Mouse (Mus musculus): Measurements from ENCODE around the gene Tmem135. TPM values are rescaled to one million over a fixed set of nuclear protein-coding genes. Genes with fewer than 3 reads are reported as not detected.
"Not testable (repeated sequence)": the region's sequence is repeated elsewhere in the genome, so short reads cannot be mapped to it uniquely, and the experiment has no call there.

The Tmem135 gene
- polyA plus RNA-seq, 1 experiment from 2014 or later: 14.9 TPM

GRCm38 (mm10) chr7:89282664-89283063 is 121.4 kb downstream of the Tmem135 start:
- Histone ChIP-seq H3K27ac (no peak overlapping the region), H3K27me3 (ENCODE audit: insufficient read depth, poor library complexity, severe bottlenecking) (no peaks in the 10 kb centered on the region), H3K9me3 (peaks cover 2% of the 10 kb centered on the region; the same call in 1 of the 2 replicates), H3K36me3 (peaks cover 3% of the 10 kb centered on the region), H3K4me3 (no peak overlapping the region), H3K4me1 (replicated peaks) (no peaks in the 10 kb centered on the region)
- WGBS: 93% methylated on average over 7 of the region's 7 CpGs
- DNase-seq (ENCODE audit: low spot score): no peak

DNA sequence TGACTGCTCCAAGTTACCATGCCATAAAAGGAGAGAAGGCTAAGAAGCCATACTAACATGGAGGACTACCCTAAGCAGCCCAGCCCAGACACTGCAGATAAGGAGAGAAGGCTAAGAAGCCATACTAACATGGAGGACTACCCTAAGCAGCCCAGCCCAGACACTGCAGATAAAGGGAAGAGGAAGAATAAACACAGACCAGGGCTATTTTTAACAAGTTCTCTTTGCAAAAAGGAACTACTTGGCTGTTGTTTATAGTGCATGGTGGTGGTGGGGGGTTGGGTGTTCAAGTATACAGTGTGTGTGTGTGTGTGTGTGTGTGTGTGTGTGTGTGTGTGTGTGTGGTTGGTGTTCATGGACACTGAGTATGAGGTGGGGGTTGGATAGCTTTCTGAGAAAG is 133.6 kb downstream of the Tmem135 start:
- H3K4me1 ChIP-seq (replicated peaks); H3K27me3 ChIP-seq (ENCODE audit: insufficient read depth, poor library complexity, severe bottlenecking); H3K9me3 ChIP-seq; DNase-seq (ENCODE audit: low spot score); H3K27ac ChIP-seq; H3K4me3 ChIP-seq; H3K36me3 ChIP-seq: not testable (repeated sequence)

DNA sequence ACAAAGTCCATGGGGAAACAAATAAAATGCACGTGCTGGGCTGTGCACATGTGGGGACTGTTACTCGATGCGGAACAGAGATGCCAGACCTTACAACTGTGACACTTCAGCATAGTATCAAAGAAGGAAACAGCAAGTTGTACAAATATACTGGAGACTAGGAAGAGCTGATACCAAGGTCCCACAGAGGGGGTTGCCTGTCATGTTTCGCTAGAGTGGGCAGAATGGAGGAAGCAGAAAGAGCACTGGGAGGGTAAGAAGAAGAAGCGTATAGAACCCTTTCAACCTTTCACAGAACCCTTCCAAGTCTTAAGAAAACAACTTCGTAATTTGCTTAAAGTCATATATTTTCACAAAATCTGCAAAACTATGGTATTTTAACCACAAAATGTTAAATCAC is 134.2 kb downstream of the Tmem135 start:
- DNase-seq (ENCODE audit: low spot score): no peak
- H3K9me3 ChIP-seq: peaks cover 4% of the 10 kb centered on the region; the same call in 1 of the 2 replicates
- H3K4me1 ChIP-seq (replicated peaks): no peaks in the 10 kb centered on the region
- H3K36me3 ChIP-seq: peaks cover 9% of the 10 kb centered on the region
- 91% methylated on average over 6 of the region's 6 CpGs for WGBS
- H3K27ac ChIP-seq: no peak overlapping the region
- no peak overlapping the region for H3K4me3 ChIP-seq
- no peaks in the 10 kb centered on the region for H3K27me3 ChIP-seq (ENCODE audit: insufficient read depth, poor library complexity, severe bottlenecking)

DNA sequence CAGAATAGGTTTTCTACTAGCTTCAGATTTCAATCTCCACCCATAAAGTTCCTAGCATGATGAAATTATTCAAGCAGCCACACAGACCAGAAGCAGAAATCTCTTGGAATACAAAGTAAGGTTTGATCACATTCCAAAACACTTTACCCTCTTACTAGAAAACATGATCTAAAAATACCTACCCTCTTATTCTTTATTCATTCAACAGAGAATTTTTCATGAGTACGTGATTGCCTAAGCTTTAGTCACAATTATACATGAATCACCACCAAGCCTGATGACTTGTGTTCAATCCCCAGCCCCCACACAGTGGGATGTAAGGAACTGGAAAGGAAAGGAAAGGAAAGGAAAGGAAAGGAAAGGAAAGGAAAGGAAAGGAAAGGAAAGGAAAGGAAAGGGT is 136.5 kb downstream of the Tmem135 start:
- DNase-seq (ENCODE audit: low spot score): no peak
- Histone ChIP-seq H3K36me3 (peaks cover 1% of the 10 kb centered on the region), H3K9me3 (peaks cover 1% of the 10 kb centered on the region; the same call in 1 of the 2 replicates), H3K4me3 (no peak overlapping the region), H3K4me1 (replicated peaks) (no peaks in the 10 kb centered on the region), H3K27ac (no peak overlapping the region), H3K27me3 (ENCODE audit: insufficient read depth, poor library complexity, severe bottlenecking) (no peaks in the 10 kb centered on the region)
- 95% methylated on average over 1 of the region's 1 CpGs for WGBS

DNA sequence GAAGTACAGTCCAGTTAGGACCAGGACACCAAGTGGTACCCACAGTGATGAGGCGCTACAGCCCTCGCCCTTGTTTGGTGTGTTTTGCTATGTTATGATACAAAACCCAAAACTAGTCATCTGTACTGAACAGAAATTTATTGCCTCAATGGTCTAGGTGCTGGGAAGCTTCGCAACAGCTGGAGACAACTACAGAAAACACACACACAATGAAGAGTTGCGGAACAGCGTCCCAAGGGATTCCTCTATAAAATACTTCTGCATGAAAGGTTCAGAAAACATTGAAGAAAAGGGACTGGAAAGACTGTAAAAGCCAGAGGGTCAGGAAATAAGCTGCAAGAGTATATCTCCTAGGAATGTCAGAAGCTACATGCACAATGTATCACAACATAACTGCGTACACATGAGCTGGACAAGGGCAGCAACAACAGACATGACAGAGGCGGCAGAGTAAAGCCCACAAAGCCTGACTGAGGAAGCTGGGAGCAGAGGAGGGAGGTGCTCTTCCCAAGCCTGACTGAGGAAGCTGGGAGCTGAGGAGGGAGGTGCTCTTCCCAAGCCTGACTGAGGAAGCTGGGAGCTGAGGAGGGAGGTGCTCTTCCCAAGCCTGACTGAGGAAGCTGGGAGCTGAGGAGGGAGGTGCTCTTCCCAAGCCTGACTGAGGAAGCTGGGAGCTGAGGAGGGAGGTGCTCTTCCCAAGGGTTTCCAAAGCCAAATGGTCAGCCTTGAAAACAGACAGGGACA is 137.8 kb downstream of the Tmem135 start:
- 87% methylated on average over 7 of the region's 7 CpGs for WGBS
- DNase-seq (ENCODE audit: low spot score): no peak

GRCm38 (mm10) chr7:89260966-89261365 is 143.1 kb downstream of the Tmem135 start:
- Histone ChIP-seq H3K27me3 (ENCODE audit: insufficient read depth, poor library complexity, severe bottlenecking) (no peaks in the 10 kb centered on the region), H3K36me3 (no peaks in the 10 kb centered on the region), H3K9me3 (no peaks in the 10 kb centered on the region), H3K4me1 (replicated peaks) (no peaks in the 10 kb centered on the region), H3K27ac (no peak overlapping the region), H3K4me3 (no peak overlapping the region)
- DNase-seq (ENCODE audit: low spot score): no peak

More for the DNA sequence above, 137.8 kb downstream of the Tmem135 start:
- H3K27ac ChIP-seq: no peak overlapping the region
- no peaks in the 10 kb centered on the region for H3K4me1 ChIP-seq (replicated peaks)
- H3K4me3 ChIP-seq: no peak overlapping the region
- H3K9me3 ChIP-seq: no peaks in the 10 kb centered on the region
- no peaks in the 10 kb centered on the region for H3K36me3 ChIP-seq
- H3K27me3 ChIP-seq (ENCODE audit: insufficient read depth, poor library complexity, severe bottlenecking): no peaks in the 10 kb centered on the region

DNA sequence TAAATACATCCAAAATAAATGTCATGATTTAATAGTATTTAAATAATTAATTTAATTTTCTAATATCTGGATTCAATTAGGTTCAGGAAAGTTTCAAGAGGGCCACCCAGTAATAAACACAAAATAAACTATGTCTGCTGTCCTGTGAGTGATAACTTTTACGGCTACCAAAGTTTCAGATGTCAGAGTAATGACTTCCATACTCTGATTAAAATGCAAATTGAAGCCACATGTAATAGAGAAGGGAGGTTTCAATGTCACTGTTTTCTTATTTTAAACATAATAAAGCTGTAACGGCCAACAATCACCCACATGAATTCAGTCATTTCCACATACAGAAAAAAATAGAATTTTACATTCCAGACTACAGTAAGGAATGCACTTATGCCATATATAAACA is 145.2 kb downstream of the Tmem135 start:
- WGBS: 69% methylated on average over 2 of the region's 2 CpGs
- H3K9me3 ChIP-seq: no peaks in the 10 kb centered on the region
- H3K36me3 ChIP-seq: no peaks in the 10 kb centered on the region
- H3K4me1 ChIP-seq (replicated peaks): no peaks in the 10 kb centered on the region
- H3K27ac ChIP-seq: no peak overlapping the region
- no peak for DNase-seq (ENCODE audit: low spot score)
- H3K4me3 ChIP-seq: no peak overlapping the region
- H3K27me3 ChIP-seq (ENCODE audit: insufficient read depth, poor library complexity, severe bottlenecking): no peaks in the 10 kb centered on the region

DNA sequence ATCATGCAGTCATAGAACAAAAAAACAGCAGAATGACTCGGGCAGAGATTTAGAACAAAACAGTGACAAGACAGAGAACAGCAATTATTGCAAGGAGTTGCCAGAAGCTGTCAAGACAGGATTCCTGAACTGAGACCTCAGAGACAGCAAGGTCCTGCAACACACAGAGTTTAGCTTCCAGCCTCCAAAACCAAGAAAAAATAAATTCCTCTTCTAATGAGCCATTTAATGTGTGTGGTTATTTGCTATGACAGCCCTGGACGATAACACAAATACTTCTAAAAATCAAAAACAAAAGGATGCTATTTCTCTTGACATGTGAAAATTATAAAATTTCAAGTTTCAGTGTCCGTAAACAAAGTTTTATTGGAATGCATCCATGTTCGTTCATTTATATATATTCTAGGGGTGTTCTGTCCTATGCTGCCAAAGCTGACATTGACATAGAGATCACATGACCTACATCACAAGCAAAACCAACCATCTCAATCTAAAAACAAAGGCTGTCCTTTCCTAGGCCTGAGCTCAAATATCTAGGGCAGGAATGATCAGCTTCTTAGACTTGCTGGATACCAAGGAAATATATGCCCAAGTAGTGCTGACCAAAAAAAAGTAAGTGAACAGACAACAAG is 146.0 kb downstream of the Tmem135 start:
- Histone ChIP-seq H3K4me3 (no peak overlapping the region), H3K4me1 (replicated peaks) (no peaks in the 10 kb centered on the region), H3K27me3 (ENCODE audit: insufficient read depth, poor library complexity, severe bottlenecking) (no peaks in the 10 kb centered on the region), H3K36me3 (no peaks in the 10 kb centered on the region), H3K9me3 (no peaks in the 10 kb centered on the region), H3K27ac (no peak overlapping the region)
- DNase-seq (ENCODE audit: low spot score): no peak
- 79% methylated on average over 4 of the region's 4 CpGs for WGBS

GRCm38 (mm10) chr7:89253772-89254171 is 150.2 kb downstream of the Tmem135 start:
- 90% methylated on average over 3 of the region's 3 CpGs for WGBS
- H3K4me3 ChIP-seq: no peak overlapping the region
- H3K9me3 ChIP-seq: no peaks in the 10 kb centered on the region
- H3K36me3 ChIP-seq: no peaks in the 10 kb centered on the region
- no peak overlapping the region for H3K27ac ChIP-seq
- no peaks in the 10 kb centered on the region for H3K4me1 ChIP-seq (replicated peaks)
- H3K27me3 ChIP-seq (ENCODE audit: insufficient read depth, poor library complexity, severe bottlenecking): no peaks in the 10 kb centered on the region
- no peak for DNase-seq (ENCODE audit: low spot score)

DNA sequence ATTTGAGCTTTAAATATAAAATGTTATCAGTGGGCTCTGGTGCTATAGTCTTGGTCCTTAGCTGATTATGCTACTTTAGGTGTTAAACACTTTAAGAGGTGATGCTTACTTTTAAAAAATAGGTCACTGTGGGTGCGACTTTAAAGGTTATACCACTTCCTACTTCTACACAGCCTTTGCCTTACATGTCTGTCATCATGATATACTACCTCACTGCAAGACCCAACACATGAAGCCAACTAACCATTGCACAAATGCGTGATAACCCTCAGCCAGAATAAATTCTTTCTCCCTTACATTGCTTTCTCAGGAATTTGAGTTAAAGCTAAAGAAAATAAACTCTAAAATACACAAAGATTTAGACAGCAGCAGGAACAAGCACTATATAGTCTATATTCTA is 150.7 kb downstream of the Tmem135 start:
- Histone ChIP-seq H3K4me3 (no peak overlapping the region), H3K36me3 (no peaks in the 10 kb centered on the region), H3K9me3 (no peaks in the 10 kb centered on the region), H3K4me1 (replicated peaks) (no peaks in the 10 kb centered on the region), H3K27me3 (ENCODE audit: insufficient read depth, poor library complexity, severe bottlenecking) (no peaks in the 10 kb centered on the region), H3K27ac (no peak overlapping the region)
- no peak for DNase-seq (ENCODE audit: low spot score)
- WGBS: 86% methylated on average over 2 of the region's 2 CpGs

DNA sequence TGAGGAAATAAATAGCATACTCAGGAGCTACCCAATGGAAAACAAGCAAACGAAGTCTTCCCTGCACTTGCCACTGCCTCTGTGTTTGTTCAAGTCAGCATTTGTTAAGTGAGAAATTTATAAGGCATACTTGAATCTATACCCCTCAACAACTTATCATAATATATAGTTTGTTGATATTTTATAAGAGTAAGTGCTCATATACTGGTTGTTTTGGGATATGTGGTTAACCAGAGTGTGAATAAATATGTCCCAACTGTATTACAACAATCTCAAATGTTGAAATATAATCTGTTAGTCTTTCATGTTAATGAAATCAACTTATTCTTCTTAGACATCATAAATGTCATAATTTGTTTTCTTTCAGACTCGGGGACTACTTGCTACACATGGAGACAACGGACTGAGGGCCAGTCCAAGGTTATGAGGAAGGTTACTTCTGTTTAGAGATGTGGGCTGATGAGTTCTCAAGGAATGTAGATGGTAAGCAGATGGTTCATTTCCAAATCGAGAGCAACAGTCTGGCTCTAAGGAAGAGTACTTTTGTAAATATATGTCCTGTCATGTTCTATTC is 152.1 kb downstream of the Tmem135 start:
- no peaks in the 10 kb centered on the region for H3K9me3 ChIP-seq
- DNase-seq (ENCODE audit: low spot score): no peak
- no peaks in the 10 kb centered on the region for H3K36me3 ChIP-seq
- no peak overlapping the region for H3K4me3 ChIP-seq
- no peaks in the 10 kb centered on the region for H3K27me3 ChIP-seq (ENCODE audit: insufficient read depth, poor library complexity, severe bottlenecking)
- 89% methylated on average over 4 of the region's 4 CpGs for WGBS
- H3K4me1 ChIP-seq (replicated peaks): 0 out of 2 replicates have a peak, but pooled peaks cover 2% of the 10 kb centered on the region
- no peak overlapping the region for H3K27ac ChIP-seq

DNA sequence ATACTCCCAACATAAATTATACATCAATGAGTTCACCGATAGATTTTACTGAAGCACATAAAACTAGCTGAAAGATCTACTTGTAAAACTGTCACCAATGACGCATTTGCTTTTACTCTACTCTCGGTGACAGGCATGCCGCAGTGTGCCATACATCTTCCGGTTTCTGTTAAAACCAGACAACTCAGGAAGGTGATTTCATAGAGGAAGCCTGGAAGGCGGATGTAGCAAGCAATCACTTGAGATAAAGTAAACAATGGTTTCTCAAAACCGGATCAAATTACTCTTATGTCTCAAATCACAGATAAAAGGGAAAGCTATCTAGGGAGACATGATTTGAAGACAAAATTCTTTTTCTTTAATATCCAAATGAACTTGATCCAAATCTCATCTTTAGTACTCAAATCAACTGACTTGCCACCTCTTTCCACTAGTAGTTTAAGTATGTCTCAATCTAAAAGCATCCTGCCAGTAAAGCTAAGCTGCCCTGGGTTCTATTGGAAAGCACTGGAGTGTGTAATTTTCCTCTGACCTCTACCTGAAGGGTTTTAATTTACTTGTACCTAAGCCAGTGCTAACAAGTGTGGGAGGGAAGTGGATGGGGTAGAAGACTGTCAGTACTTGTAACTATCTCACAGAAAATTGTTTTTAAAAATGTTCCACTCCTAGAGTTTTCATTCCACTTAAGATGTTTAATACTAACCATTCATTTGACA is 155.7 kb downstream of the Tmem135 start:
- Histone ChIP-seq H3K27me3 (ENCODE audit: insufficient read depth, poor library complexity, severe bottlenecking) (no peaks in the 10 kb centered on the region), H3K36me3 (no peaks in the 10 kb centered on the region), H3K4me3 (no peak overlapping the region), H3K4me1 (replicated peaks) (0 out of 2 replicates have a peak, but pooled peaks cover 3% of the 10 kb centered on the region), H3K27ac (no peak overlapping the region), H3K9me3 (no peaks in the 10 kb centered on the region)
- no peak for DNase-seq (ENCODE audit: low spot score)
- WGBS: 77% methylated on average over 7 of the region's 7 CpGs

All from hindbrain, embryonic 10.5 days (tissue).